Mouse (Mus musculus) layer of hippocampus, adult 2 months (tissue): ENCODE measurements around the gene Rrp7a. TPM values are rescaled to one million over a fixed set of nuclear protein-coding genes. Genes with fewer than 3 reads are reported as not detected.

Experiments
- DNase-seq, 2 experiments: peaks; one replicate each; pipeline ENCODE4 v3.0.0; 2022; ENCODE audit warnings: low spot score in 2 of 2
- H3K27ac ChIP-seq: fragments of 200-600 bp; 2 replicates; pipeline ENCODE4 v1.8.1; 2022
- H3K4me3 ChIP-seq: fragments of 200-600 bp; 2 replicates; pipeline ENCODE4 v1.8.1; 2022; ENCODE audit warnings: mild to moderate bottlenecking
- CTCF ChIP-seq: fragments of 200-600 bp; conservative IDR thresholded peaks from 2 replicates; pipeline ENCODE4 v1.8.1; 2022; ENCODE audit warnings: antibody characterized with exemption, mild to moderate bottlenecking, moderate library complexity
- total RNA-seq, 2 experiments: library from RNA; stranded (reverse); gene quantifications; 2 replicates each; pipeline ENCODE4 v1.2.3; 2021

Rrp7a gene
- total RNA-seq, 2 experiments from 2014 or later: 144 to 151 TPM

GRCm38 (mm10) chr15:83164971-83165471 lies 42.4 kb upstream of the Rrp7a start:
- no peak for DNase-seq
- no peak for TF ChIP-seq CTCF
- H3K27ac ChIP-seq: no peak overlapping the region
- H3K4me3 ChIP-seq: no peak overlapping the region

- Histone ChIP-seq H3K27ac (no peak overlapping the region), H3K4me3 (no peak overlapping the region)
- no peak for DNase-seq
- TF ChIP-seq CTCF: no peak
Observed at GRCm38 (mm10) chr15:83162818-83163485, 40.4 kb upstream of the Rrp7a start.

- no peak for TF ChIP-seq CTCF
- DNase-seq: no peak
- H3K4me3 ChIP-seq: no peak overlapping the region
- no peak overlapping the region for H3K27ac ChIP-seq
Observed at GRCm38 (mm10) chr15:83162001-83162400, 39.4 kb upstream of the Rrp7a start.

- TF ChIP-seq CTCF: no peak
- no peak overlapping the region for H3K27ac ChIP-seq
Observed at GRCm38 (mm10) chr15:83161062-83161748, 38.6 kb upstream of the Rrp7a start.

GRCm38 (mm10) chr15:83160561-83160960 lies 38.0 kb upstream of the Rrp7a start:
- Histone ChIP-seq H3K4me3 (no peak overlapping the region), H3K27ac (no peak overlapping the region)
- TF ChIP-seq CTCF: no peak
- DNase-seq: no peak

More at GRCm38 (mm10) chr15:83161062-83161748, 38.6 kb upstream of the Rrp7a start:
- DNase-seq: no peak
- no peak overlapping the region for H3K4me3 ChIP-seq

- H3K27ac ChIP-seq: no peak overlapping the region
- no peak for DNase-seq
- no peak overlapping the region for H3K4me3 ChIP-seq
- no peak for TF ChIP-seq CTCF
Observed at GRCm38 (mm10) chr15:83159823-83160222, 37.2 kb upstream of the Rrp7a start.

GRCm38 (mm10) chr15:83158587-83159160 lies 36.1 kb upstream of the Rrp7a start:
- TF ChIP-seq CTCF: 0 out of 2 replicates have a peak, but pooled peaks have one; percentile 22

GRCm38 (mm10) chr15:83157667-83158064 lies 35.1 kb upstream of the Rrp7a start:
- H3K27ac ChIP-seq: no peak overlapping the region
- TF ChIP-seq CTCF: no peak
- no peak for DNase-seq
- H3K4me3 ChIP-seq: no peak overlapping the region

More at GRCm38 (mm10) chr15:83158587-83159160, 36.1 kb upstream of the Rrp7a start:
- Histone ChIP-seq H3K4me3 (no peak overlapping the region), H3K27ac (no peak overlapping the region)
- no peak for DNase-seq

GRCm38 (mm10) chr15:83156929-83157666 lies 34.5 kb upstream of the Rrp7a start:
- Histone ChIP-seq H3K4me3 (no peak overlapping the region), H3K27ac (0 out of 2 replicates have a peak overlapping the region, but pooled peaks have one; percentile 14)
- peak; percentile 83 for TF ChIP-seq CTCF
- DNase-seq: peak in 1 of 2 experiments; percentile 51

GRCm38 (mm10) chr15:83155672-83156419 lies 33.2 kb upstream of the Rrp7a start:
- no peak for DNase-seq
- no peak overlapping the region for H3K27ac ChIP-seq
- H3K4me3 ChIP-seq: no peak overlapping the region
- no peak for TF ChIP-seq CTCF

- TF ChIP-seq CTCF: no peak
- Histone ChIP-seq H3K27ac (no peak overlapping the region), H3K4me3 (no peak overlapping the region)
- no peak for DNase-seq
Observed at GRCm38 (mm10) chr15:83154309-83154708, 31.7 kb upstream of the Rrp7a start.

GRCm38 (mm10) chr15:83150694-83151093 lies 28.1 kb upstream of the Rrp7a start:
- no peak for TF ChIP-seq CTCF
- H3K4me3 ChIP-seq: no peak overlapping the region
- no peak for DNase-seq
- H3K27ac ChIP-seq: peak overlapping the region; percentile 32; the same call in 1 of the 2 replicates
